Mouse (Mus musculus) lung, adult 2 months (tissue): ENCODE data around the gene Adam12. TPM values are rescaled to one million over a fixed set of nuclear protein-coding genes. Genes with fewer than 3 reads are reported as not detected.

Source experiments
- DNase-seq: peaks from one replicate; pipeline ENCODE4 v3.0.0; 2022
- H3K4me1 ChIP-seq: fragments of 200-500 bp; 2 replicates; pipeline ENCODE4 v1.6.1; 2011; ENCODE audit warnings: low read length; ENCODE audit not compliant: control insufficient read depth, insufficient read depth
- H3K4me3 ChIP-seq: fragments of 200-500 bp; replicated peaks from 2 replicates; pipeline ENCODE3; 2011; ENCODE audit warnings: low read depth, mild to moderate bottlenecking, control low read depth, low read length; ENCODE audit errors: extremely low read depth
- CTCF ChIP-seq: fragments of 200-500 bp; IDR thresholded peaks from 2 replicates; pipeline ENCODE4 v1.5.1; 2011; ENCODE audit warnings: mild to moderate bottlenecking, low read length, control low read depth; ENCODE audit not compliant: insufficient read depth
- POLR2A ChIP-seq: fragments of 200-500 bp; IDR thresholded peaks from 2 replicates; pipeline ENCODE4 v1.6.1; 2011; ENCODE audit warnings: low read depth, mild to moderate bottlenecking, control low read depth, low read length, borderline replicate concordance; ENCODE audit errors: extremely low read depth
- WGBS: fragments of 180-500 bp; shearing (Covaris S2); methylation state at CpG from one replicate; pipeline ENCODE4 v1.1.7; 2018; 5-methylcytosine and 5-hydroxymethylcytosine counted together
- polyA plus RNA-seq: library from polyadenylated mRNA; depleted of rRNA; stranded (reverse); fragments of >200 nt; gene quantifications from 2 replicates; pipeline ENCODE4 v1.2.3, GENCODE M21; 2012

Adam12 gene
- polyA plus RNA-seq, 1 experiment: 1.1 TPM

DNA sequence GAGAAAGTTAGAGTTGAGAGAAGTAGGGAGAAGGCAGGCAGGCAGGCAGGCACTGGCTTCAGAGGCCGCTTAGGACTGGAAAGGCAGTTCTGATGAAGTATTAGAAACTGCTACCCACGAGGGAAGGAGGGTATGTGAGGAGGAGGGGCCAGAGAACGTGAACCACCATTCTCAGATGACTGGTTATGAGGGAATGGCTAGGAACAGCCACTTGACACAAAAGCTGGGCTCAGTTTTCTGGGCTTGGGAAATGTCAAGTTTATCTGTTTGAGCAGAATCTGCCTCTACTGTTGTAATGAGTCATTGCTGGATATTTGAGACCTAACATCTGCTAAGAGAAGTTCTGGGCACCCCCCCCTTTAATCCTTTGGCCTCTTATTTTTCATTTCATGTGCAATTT lies 64.4 kb downstream of the Adam12 start:
- no peak for TF ChIP-seq POLR2A
- TF ChIP-seq CTCF: no peak
- no peak overlapping the region for H3K4me3 ChIP-seq

DNA sequence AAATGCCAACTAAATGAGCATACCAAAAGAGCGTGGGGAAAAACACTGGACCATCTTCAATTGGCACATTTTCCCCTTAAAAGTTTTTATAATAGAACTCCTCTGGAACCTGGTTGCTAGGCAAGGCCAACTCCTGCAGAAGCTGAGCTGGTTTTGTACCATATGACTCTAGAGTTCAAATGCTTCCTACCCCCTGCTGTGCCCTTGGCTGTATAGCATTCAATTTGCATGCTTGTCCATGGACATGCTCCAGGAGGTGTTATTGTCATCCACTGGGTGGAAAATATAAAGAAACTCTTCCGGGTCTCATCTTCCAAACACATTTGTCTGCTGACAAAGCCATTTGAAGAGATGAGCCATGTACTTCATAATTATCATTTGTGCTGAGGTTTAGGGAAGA lies 68.2 kb downstream of the Adam12 start:
- no peak for DNase-seq
- no peaks in the 10 kb centered on the region for H3K4me1 ChIP-seq
- TF ChIP-seq POLR2A (no peak), CTCF (no peak)
- no peak overlapping the region for H3K4me3 ChIP-seq
- WGBS: 83% methylated on average over 2 of the region's 2 CpGs

More for the DNA sequence above, 64.4 kb downstream of the Adam12 start:
- DNase-seq: no peak
- H3K4me1 ChIP-seq: no peaks in the 10 kb centered on the region
- 33% methylated on average over 3 of the region's 3 CpGs for WGBS

DNA sequence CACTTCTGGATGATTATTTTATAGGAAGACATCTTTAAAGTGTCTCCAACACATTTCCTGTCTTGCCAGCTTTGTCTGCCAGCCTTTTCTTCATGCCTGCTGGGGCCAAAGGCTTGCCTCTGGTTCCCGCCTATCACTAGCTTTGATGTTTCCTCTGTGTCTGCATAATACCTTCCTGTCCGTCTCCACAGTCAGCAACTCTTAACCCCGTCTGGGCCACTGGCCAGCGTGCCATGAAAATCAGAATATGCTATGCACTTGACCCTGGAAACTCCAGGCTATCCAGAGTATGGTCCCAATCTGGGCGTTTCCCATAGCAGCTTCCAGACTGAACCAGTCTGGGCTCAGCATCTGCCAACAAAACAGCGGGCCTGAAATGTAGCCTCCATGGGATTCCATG lies 69.1 kb downstream of the Adam12 start:
- Histone ChIP-seq H3K4me1 (no peaks in the 10 kb centered on the region), H3K4me3 (no peak overlapping the region)
- no peak for TF ChIP-seq CTCF
- no peak for TF ChIP-seq POLR2A
- no peak for DNase-seq
- WGBS: 42% methylated on average over 6 of the region's 6 CpGs

DNA sequence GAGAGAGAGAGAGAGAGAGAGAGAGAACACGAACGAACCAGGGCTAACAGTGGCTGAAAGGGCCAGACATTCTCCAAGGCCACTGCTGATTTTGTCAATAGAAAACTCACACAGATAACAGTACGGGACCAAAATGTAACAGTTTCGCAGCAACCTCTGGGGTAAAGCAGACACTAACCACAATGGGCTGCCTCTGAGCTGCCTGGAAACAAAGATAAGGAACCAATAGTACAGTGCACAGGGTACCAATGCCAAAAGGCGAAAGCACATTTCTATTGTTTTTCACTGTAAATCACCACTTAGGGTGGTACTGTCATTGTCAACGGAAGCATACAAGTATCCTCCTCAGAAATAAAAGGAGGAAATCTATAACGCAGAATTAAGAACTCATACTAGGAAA lies 72.3 kb downstream of the Adam12 start:
- Histone ChIP-seq H3K4me1 (no peaks in the 10 kb centered on the region), H3K4me3 (no peak overlapping the region)
- TF ChIP-seq POLR2A: no peak
- no peak for TF ChIP-seq CTCF
- WGBS: 65% methylated on average over 7 of the region's 7 CpGs
- no peak for DNase-seq

DNA sequence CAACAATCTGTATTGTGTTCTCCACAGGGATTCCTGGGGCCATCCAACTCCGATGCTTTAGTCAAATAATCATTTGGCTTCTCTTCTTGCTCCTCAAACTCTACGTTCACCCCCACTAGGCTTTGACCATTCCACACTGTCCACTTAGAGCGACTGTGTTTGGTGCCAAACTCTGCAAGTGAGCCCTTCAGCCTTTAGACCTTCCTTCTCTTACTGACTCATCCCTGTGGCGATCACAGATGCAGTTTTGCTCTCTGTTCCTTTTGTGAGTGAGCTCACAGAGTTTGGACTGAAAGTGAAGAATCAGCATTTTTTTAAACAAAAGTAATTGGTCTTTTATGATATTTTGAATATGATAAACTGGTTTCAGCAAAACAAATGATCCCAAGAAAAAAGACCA lies 80.6 kb downstream of the Adam12 start:
- no peak for DNase-seq
- TF ChIP-seq CTCF (no peak), POLR2A (no peak)
- WGBS: 77% methylated on average over 4 of the region's 4 CpGs
- Histone ChIP-seq H3K4me3 (no peak overlapping the region), H3K4me1 (no peaks in the 10 kb centered on the region)

DNA sequence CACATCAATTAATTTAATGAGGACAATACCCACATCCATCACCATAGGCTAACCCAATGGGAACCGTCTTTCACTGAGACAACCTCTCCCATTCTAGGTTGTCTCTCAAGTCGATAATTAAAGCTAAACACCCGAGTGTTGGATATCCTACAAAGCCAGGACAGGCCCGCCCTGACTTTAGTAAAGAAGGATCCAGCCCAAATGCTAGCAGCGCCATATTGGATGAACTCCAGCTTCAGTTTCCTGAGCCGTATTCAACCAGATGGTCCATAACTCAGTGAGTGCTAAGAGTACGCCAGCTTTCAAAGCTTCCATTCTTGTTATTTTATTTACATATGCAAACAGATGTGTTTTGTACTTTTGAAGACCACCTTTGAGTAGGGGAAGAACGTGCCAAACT lies 81.6 kb downstream of the Adam12 start:
- TF ChIP-seq CTCF (no peak), POLR2A (no peak)
- no peak overlapping the region for H3K4me3 ChIP-seq
- WGBS: 79% methylated on average over 8 of the region's 8 CpGs
- DNase-seq: no peak
- no peaks in the 10 kb centered on the region for H3K4me1 ChIP-seq

DNA sequence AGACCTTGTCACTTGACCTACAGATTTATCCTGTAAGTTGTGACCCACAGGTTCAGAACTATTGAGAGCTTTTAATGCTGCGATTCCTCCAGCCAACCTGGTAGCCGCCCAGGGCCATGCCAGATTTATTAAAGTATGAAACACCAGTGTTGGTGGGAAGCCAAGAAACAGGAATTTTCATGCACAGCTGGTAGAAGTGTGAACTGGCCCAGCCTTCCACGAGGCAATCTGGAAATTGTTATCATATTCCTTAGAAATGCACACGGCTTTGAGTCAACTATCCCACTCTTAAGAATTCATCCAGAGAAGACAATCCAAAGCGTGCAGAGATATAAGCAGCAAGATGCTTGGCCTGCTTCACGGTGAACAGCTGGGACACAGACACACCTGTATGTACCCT lies 82.6 kb downstream of the Adam12 start:
- H3K4me1 ChIP-seq: no peaks in the 10 kb centered on the region
- no peak overlapping the region for H3K4me3 ChIP-seq
- 71% methylated on average over 6 of the region's 6 CpGs for WGBS
- DNase-seq: no peak
- TF ChIP-seq CTCF (no peak), POLR2A (no peak)

DNA sequence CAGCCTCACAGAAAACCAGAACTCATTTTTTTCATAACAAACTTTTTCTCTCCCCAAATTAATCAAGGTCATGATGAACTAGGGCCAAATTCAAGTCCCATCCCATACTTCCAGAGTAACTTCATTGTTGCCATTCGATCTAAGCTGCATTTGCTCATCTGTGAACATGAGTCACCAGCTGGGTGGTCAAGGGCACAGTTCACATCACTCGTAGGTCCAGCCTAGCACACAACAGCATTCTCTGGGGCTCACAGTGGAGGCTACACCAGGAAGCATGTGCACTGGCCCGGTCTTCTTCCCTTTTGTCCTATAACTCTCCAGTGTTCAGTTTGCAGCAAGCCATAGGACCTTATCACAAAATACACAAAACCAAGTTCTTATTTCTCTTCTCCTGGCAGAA lies 84.4 kb downstream of the Adam12 start:
- H3K4me1 ChIP-seq: no peaks in the 10 kb centered on the region
- 88% methylated on average over 3 of the region's 3 CpGs for WGBS
- TF ChIP-seq POLR2A (no peak), CTCF (no peak)

DNA sequence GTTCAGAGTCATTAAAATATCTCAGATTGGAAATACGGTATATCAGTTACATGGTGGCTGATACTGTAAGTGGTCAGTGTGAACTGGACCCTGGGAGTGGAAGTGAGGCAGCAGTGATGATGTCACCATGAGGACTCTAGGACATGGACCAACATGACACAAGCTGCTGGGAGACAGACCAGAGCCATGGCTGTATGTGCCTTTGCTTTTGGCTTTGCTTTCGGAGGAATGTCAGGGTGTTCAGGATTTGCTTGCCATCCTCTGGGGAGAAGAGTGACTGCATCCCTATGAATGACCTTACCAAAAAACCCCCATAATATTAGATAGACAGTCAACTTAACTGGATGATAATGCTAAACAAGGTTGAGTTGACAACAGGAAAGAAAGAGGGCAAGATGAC lies 85.1 kb downstream of the Adam12 start:
- no peak overlapping the region for H3K4me3 ChIP-seq
- no peaks in the 10 kb centered on the region for H3K4me1 ChIP-seq
- DNase-seq: no peak
- TF ChIP-seq CTCF: no peak
- TF ChIP-seq POLR2A: no peak
- WGBS: 93% methylated on average over 2 of the region's 2 CpGs

More for the DNA sequence above, 84.4 kb downstream of the Adam12 start:
- no peak for DNase-seq
- H3K4me3 ChIP-seq: no peak overlapping the region

DNA sequence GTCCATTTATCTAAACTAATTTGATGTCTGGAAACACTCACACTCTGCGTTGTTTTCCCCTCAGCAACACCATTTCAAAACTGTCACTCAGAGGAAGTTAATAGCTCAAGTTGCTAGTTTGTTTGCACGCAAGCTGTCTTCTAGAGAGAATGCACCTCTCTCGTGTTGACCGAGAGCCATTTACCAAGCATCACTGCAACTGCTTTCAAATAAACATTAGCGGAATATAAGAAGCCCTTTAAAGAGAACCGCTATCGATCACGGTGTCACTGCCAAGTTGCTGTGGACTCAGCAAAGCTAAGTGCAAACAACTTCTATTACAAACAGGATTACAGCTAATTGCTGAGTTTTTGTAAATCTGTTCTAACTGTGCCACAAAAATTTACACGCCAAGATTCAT lies 87.8 kb downstream of the Adam12 start:
- no peaks in the 10 kb centered on the region for H3K4me1 ChIP-seq
- no peak for TF ChIP-seq CTCF
- WGBS: 73% methylated on average over 9 of the region's 9 CpGs

More for the DNA sequence above, 87.8 kb downstream of the Adam12 start:
- H3K4me3 ChIP-seq: no peak overlapping the region
- no peak for DNase-seq
